Mouse (Mus musculus) lung, postnatal 0 days (tissue): ENCODE data around the gene Ltn1. TPM values are rescaled to one million over a fixed set of nuclear protein-coding genes. Genes with fewer than 3 reads are reported as not detected.

Experiments used
- ATAC-seq: fragments of 200-750 bp; cut with Nextera tagmentation; 2 replicates; pipeline ENCODE4 v1.8.0; 2017; ENCODE audit warnings: moderate library complexity
- DNase-seq: peaks from one replicate; pipeline ENCODE4 v3.0.0-alpha.2; 2016; ENCODE audit warnings: low spot score
- H3K27ac ChIP-seq: fragments of 300-500 bp; sonication (generic); 2 replicates; pipeline ENCODE4 v1.5.1; 2014; ENCODE audit warnings: antibody characterized with exemption, mild to moderate bottlenecking, low read length, mixed read lengths
- H3K27me3 ChIP-seq: fragments of 300-500 bp; sonication (generic); replicated peaks from 2 replicates; pipeline ENCODE4 v1.6.1; 2014; ENCODE audit warnings: low read length, mixed read lengths; ENCODE audit not compliant: insufficient read depth
- H3K36me3 ChIP-seq: fragments of 300-500 bp; sonication (generic); 2 replicates; pipeline ENCODE4 v1.6.1; 2014; ENCODE audit warnings: low read length, mixed read lengths; ENCODE audit not compliant: insufficient read depth
- H3K4me1 ChIP-seq: fragments of 300-500 bp; sonication (generic); 2 replicates; pipeline ENCODE4 v1.6.1; 2014; ENCODE audit warnings: antibody characterized with exemption, low read depth, low read length, mixed read lengths; ENCODE audit not compliant: insufficient read depth
- H3K4me2 ChIP-seq: fragments of 300-500 bp; sonication (generic); replicated peaks from 2 replicates; pipeline ENCODE4 v1.6.1; 2014; ENCODE audit warnings: low read depth, mild to moderate bottlenecking, low read length, moderate library complexity, mixed read lengths
- H3K4me3 ChIP-seq: fragments of 300-500 bp; sonication (generic); 2 replicates; pipeline ENCODE4 v1.5.1; 2014; ENCODE audit warnings: low read depth, low read length
- H3K9ac ChIP-seq: fragments of 300-500 bp; sonication (generic); replicated peaks from 2 replicates; pipeline ENCODE4 v1.6.1; 2014; ENCODE audit warnings: low read depth, mild to moderate bottlenecking
- H3K9me3 ChIP-seq: fragments of 300-500 bp; sonication (generic); 2 replicates; pipeline ENCODE4 v1.6.1; 2016; ENCODE audit warnings: low read length, mixed read lengths
- CTCF ChIP-seq: IDR thresholded peaks from 2 replicates; pipeline ENCODE4 v1.5.1; 2016; ENCODE audit warnings: antibody characterized with exemption, mild to moderate bottlenecking
- EP300 ChIP-seq: IDR thresholded peaks from 2 replicates; pipeline ENCODE4 v1.6.1; 2016; ENCODE audit warnings: antibody characterized with exemption, mild to moderate bottlenecking, control low read depth
- WGBS: fragments of 180-500 bp; shearing (Covaris S2); extraction: QIAGEN DNeasy Blood & Tissue Kit; methylation state at CpG from one replicate; pipeline ENCODE4 v1.1.7; 2014; 5-methylcytosine and 5-hydroxymethylcytosine counted together
- polyA plus RNA-seq: library from polyadenylated mRNA; unstranded; fragments of >200 nt; fragmentation: Nextera tagmentation; extraction: Ambion mirVana; gene quantifications from 2 replicates; pipeline ENCODE4 v1.2.1, GENCODE M21; 2015

The Ltn1 gene
- polyA plus RNA-seq, 1 experiment from 2014 or later: 13.1 TPM

- Histone ChIP-seq H3K4me1 (no peaks in the 10 kb centered on the region), H3K27me3 (no peaks in the 10 kb centered on the region), H3K9me3 (no peaks in the 10 kb centered on the region), H3K9ac (no peak overlapping the region), H3K4me3 (no peak overlapping the region), H3K36me3 (peaks cover 45% of the 10 kb centered on the region), H3K27ac (no peak overlapping the region), H3K4me2 (no peak overlapping the region)
- 93% methylated on average over 2 of the region's 2 CpGs for WGBS
- no peak for DNase-seq
- no peak for TF ChIP-seq EP300
- TF ChIP-seq CTCF: no peak
- no peak for ATAC-seq
These were observed 49.4 kb downstream of the Ltn1 start for GRCm38 (mm10) chr16:87382996-87383395.

- Histone ChIP-seq H3K4me1 (no peaks in the 10 kb centered on the region), H3K27ac (no peak overlapping the region), H3K4me3 (no peak overlapping the region), H3K4me2 (no peak overlapping the region), H3K9ac (no peak overlapping the region), H3K9me3 (no peaks in the 10 kb centered on the region), H3K36me3 (0 out of 2 replicates have a peak, but pooled peaks cover 7% of the 10 kb centered on the region), H3K27me3 (no peaks in the 10 kb centered on the region)
- TF ChIP-seq CTCF (no peak), EP300 (no peak)
- no peak for DNase-seq
- WGBS: 93% methylated on average over 6 of the region's 6 CpGs
- ATAC-seq: no peak
These were observed 66.0 kb downstream of the Ltn1 start for GRCm38 (mm10) chr16:87366445-87366844.

DNA sequence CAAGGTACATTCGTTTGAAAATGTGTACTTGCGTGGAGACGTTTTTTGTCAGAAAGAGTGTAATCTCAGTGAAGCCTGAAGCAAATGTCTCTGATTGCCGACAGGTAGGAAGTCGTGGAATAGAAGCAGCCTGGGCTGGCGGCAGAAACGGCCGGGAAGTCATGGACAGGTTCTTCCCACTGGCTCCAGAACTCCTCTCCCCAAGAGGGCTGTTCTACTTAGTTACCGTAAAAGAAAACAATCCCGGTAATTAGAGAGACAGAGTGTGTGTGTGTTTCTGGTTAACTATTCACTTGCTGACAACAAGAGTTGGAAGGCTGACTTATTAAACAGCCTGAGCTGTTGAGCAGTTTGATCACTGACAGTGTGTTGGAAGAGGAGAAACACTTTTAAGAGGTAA, 66.4 kb downstream of the Ltn1 start:
- ATAC-seq (no peak), DNase-seq (no peak)
- no peaks in the 10 kb centered on the region for H3K9me3 ChIP-seq
- TF ChIP-seq EP300 (no peak), CTCF (no peak)
- 70% methylated on average over 10 of the region's 10 CpGs for WGBS
- 0 out of 2 replicates have a peak, but pooled peaks cover 7% of the 10 kb centered on the region for H3K36me3 ChIP-seq
- no peaks in the 10 kb centered on the region for H3K4me1 ChIP-seq
- no peak overlapping the region for H3K27ac ChIP-seq
- no peaks in the 10 kb centered on the region for H3K27me3 ChIP-seq
- no peak overlapping the region for H3K4me2 ChIP-seq
- H3K9ac ChIP-seq: no peak overlapping the region
- H3K4me3 ChIP-seq: no peak overlapping the region

- H3K4me3 ChIP-seq: no peak overlapping the region
- WGBS: 53% methylated on average over 4 of the region's 4 CpGs
- TF ChIP-seq CTCF: no peak
- no peak for TF ChIP-seq EP300
- H3K36me3 ChIP-seq: 0 out of 2 replicates have a peak, but pooled peaks cover 7% of the 10 kb centered on the region
- peak; percentile 36 for DNase-seq
- no peaks in the 10 kb centered on the region for H3K9me3 ChIP-seq
- H3K4me2 ChIP-seq: no peak overlapping the region
- no peaks in the 10 kb centered on the region for H3K4me1 ChIP-seq
- H3K9ac ChIP-seq: no peak overlapping the region
- peak; percentile 40; the same call in 1 of the 2 replicates for ATAC-seq
- no peak overlapping the region for H3K27ac ChIP-seq
- H3K27me3 ChIP-seq: no peaks in the 10 kb centered on the region
These were observed 68.2 kb downstream of the Ltn1 start for GRCm38 (mm10) chr16:87364231-87364630.

DNA sequence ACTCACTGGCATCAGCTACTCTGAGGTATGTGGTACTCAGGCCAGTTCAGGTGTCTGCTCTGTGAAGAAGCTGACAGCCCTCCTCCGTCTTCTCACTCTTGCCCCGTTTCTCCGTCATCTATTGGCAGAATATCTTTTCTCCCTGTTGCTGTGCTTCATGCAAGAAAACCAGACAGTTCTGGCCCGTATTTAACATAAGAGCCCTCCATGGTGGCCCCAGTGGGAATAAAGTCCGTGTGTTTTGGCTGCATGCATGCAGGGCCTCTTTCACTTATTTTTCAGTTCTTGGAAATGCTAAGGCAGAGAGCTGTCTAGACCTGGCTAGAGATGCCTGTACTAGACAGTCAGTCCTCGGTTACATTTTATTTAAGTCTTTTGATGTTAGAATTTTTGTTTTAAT, 72.3 kb downstream of the Ltn1 start:
- H3K9ac ChIP-seq: no peak overlapping the region
- H3K4me3 ChIP-seq: no peak overlapping the region
- TF ChIP-seq EP300 (no peak), CTCF (no peak)
- no peak overlapping the region for H3K4me2 ChIP-seq
- DNase-seq: no peak
- no peak for ATAC-seq
- H3K27ac ChIP-seq: no peak overlapping the region
- no peaks in the 10 kb centered on the region for H3K27me3 ChIP-seq
- WGBS: 86% methylated on average over 6 of the region's 6 CpGs
- no peaks in the 10 kb centered on the region for H3K9me3 ChIP-seq
- H3K36me3 ChIP-seq: 0 out of 2 replicates have a peak, but pooled peaks cover 4% of the 10 kb centered on the region
- H3K4me1 ChIP-seq: no peaks in the 10 kb centered on the region

GRCm38 (mm10) chr16:87354748-87355147, 77.7 kb downstream of the Ltn1 start:
- Histone ChIP-seq H3K27me3 (no peaks in the 10 kb centered on the region), H3K4me3 (peak overlapping the region; percentile 80), H3K4me1 (no peaks in the 10 kb centered on the region), H3K36me3 (no peaks in the 10 kb centered on the region), H3K4me2 (peak overlapping the region; percentile 52), H3K9ac (no peak overlapping the region), H3K9me3 (no peaks in the 10 kb centered on the region), H3K27ac (0 out of 2 replicates have a peak overlapping the region, but pooled peaks have one; percentile 92)
- no peak for DNase-seq
- TF ChIP-seq CTCF (no peak), EP300 (no peak)
- ATAC-seq: no peak
- 74% methylated on average over 7 of the region's 7 CpGs for WGBS
